Mouse (Mus musculus): ENCODE data around the gene Gm7534.
"Not testable (repeated sequence)": the region's sequence is repeated elsewhere in the genome, so short reads cannot be mapped to it uniquely, and the experiment has no call there.

DNA sequence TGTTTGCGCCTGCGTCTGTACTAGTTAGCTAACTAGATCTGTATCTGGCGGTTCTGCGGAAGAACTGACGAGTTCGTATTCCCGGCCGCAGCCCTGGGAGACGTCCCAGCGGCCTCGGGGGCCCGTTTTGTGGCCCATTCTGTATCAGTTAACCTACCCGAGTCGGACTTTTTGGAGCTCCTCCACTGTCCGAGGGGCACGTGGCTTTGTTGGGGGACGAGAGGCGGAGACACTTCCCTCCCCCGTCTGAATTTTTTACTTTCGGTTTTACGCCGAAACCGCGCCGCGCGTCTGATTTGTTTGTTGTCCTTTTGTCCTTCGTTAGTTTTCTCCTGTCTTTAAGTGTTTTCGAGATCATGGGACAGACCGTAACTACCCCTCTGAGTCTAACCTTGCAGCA, 42.7 kb downstream of the Gm7534 start:
- not testable (repeated sequence) for TF ChIP-seq CTCF (conservative IDR thresholded peaks at IDR 0.05; ENCODE audit: low read length); NANOG (IDR thresholded peaks at IDR 0.05; ENCODE audit: borderline replicate concordance, low read length)

Data from E14TG2a.4 (cell line).